Comparison of ENCODE assay signal across 8 mouse cellular contexts in genomic region chr12:111677421-111677820, GRCm38 (mm10). TPM values are rescaled to one million over a fixed set of nuclear protein-coding genes. Genes with fewer than 3 reads are reported as not detected.
DNase-seq lines count a peak whose midpoint lies in the region; ATAC-seq and TF ChIP-seq lines count a peak whose summit lies in the region.

No protein-coding gene starts in this region.

- no peak for DNase-seq in heart, embryonic 10.5 days (ENCODE audit: low spot score)
- no peak for DNase-seq in heart, postnatal 36 days
- DNase-seq in MEL (ENCODE audit: low read depth, low spot score) = no peak
- no peak for DNase-seq in embryo, embryonic 10.5 days (ENCODE audit: low spot score)
- DNase-seq in adrenal gland, postnatal 25 days = no peak

- TF ChIP-seq CTCF in MEL (IDR thresholded peaks at IDR 0.05 in 2 of 3, conservative IDR thresholded peaks at IDR 0.05 in 1 of 3; ENCODE audit: control insufficient read depth in 1 of 3, insufficient read depth in 1 of 3, low read depth in 2 of 3, low read length in 3 of 3, poor library complexity in 1 of 3, severe bottlenecking in 1 of 3) = no peak
- no peak for TF ChIP-seq CTCF in small intestine, adult 2 months (IDR thresholded peaks at IDR 0.05; ENCODE audit: extremely low read depth, insufficient read length, insufficient replicate concordance, low read depth, low read length)

- 18% methylated on average over 5 of the region's 5 CpGs for WGBS in heart, embryonic 10.5 days
- WGBS in heart, embryonic 15.5 days = 14% methylated on average over 5 of the region's 5 CpGs
- 15% methylated on average over 5 of the region's 5 CpGs for WGBS in limb, embryonic 13.5 days
- WGBS in small intestine, adult 2 months = 6% methylated on average over 5 of the region's 5 CpGs

- peaks cover 23% of the 10 kb centered on the region for H3K36me3 ChIP-seq in heart, embryonic 10.5 days
- H3K36me3 ChIP-seq in MEL (ENCODE audit: control insufficient read depth in 1 of 2, insufficient read depth in 2 of 2, low read length in 2 of 2) = peaks cover 0 to 12% of the 10 kb centered on the region in 2 experiments; a peak in 2 of 4 replicates
- no peaks in the 10 kb centered on the region; the same call in 1 of the 2 replicates for H3K36me3 ChIP-seq in heart, embryonic 15.5 days
- peaks cover 21% of the 10 kb centered on the region for H3K36me3 ChIP-seq in limb, embryonic 13.5 days
- peaks cover 7% of the 10 kb centered on the region for H3K36me3 ChIP-seq in small intestine, adult 2 months (ENCODE audit: control insufficient read depth, insufficient read depth, low read length)

- H3K4me2 ChIP-seq in heart, embryonic 15.5 days = peak overlapping the region; percentile 86
- H3K4me2 ChIP-seq in limb, embryonic 13.5 days (replicated peaks) = peak overlapping the region; percentile 93

- intact Hi-C loops in heart, postnatal 36 days (cut with DNase I) = loop anchor here (10.0 kb wide), 1 partner anchor 417 kb away; no protein-coding TSS in a partner anchor

- TF ChIP-seq RAD21 in MEL (IDR thresholded peaks at IDR 0.05; ENCODE audit: low read depth, low read length) = no peak

- peaks cover 75% of the 10 kb centered on the region for H3K4me1 ChIP-seq in heart, embryonic 10.5 days
- peaks cover 8 to 17% of the 10 kb centered on the region in 2 experiments for H3K4me1 ChIP-seq in MEL (ENCODE audit: control insufficient read depth in 1 of 2, insufficient read depth in 2 of 2, low read length in 2 of 2)
- H3K4me1 ChIP-seq in heart, embryonic 15.5 days (replicated peaks) = peaks cover 58% of the 10 kb centered on the region
- peaks cover 25% of the 10 kb centered on the region for H3K4me1 ChIP-seq in limb, embryonic 13.5 days
- H3K4me1 ChIP-seq in small intestine, adult 2 months (ENCODE audit: control insufficient read depth, insufficient read depth, insufficient read length, low read length) = peaks cover 34% of the 10 kb centered on the region

- 0 out of 2 replicates have a peak, but pooled peaks have one; percentile 9 for ATAC-seq in heart, embryonic 15.5 days (replicated peaks; ENCODE audit: insufficient number of reproducible peaks, insufficient read depth, low FRiP score, low read depth)
- peak; percentile 44 for ATAC-seq in limb, embryonic 13.5 days (ENCODE audit: low FRiP score, low read depth)

- H3K79me2 ChIP-seq in MEL (ENCODE audit: control insufficient read depth, insufficient read depth, low read length, poor library complexity) = peaks cover 25% of the 10 kb centered on the region

- peak overlapping the region; percentile 90 for H3K4me3 ChIP-seq in heart, embryonic 10.5 days
- H3K4me3 ChIP-seq in MEL (ENCODE audit: control insufficient read depth in 1 of 2, insufficient read depth in 1 of 2, low read depth in 2 of 2, low read length in 2 of 2) = peak overlapping the region; percentile 79 to 93
- peak overlapping the region; percentile 73 for H3K4me3 ChIP-seq in heart, embryonic 15.5 days
- peak overlapping the region; percentile 89 for H3K4me3 ChIP-seq in limb, embryonic 13.5 days
- peak overlapping the region; percentile 88 for H3K4me3 ChIP-seq in small intestine, adult 2 months (ENCODE audit: low read depth, low read length)

- H3K9me3 ChIP-seq in heart, embryonic 10.5 days = no peaks in the 10 kb centered on the region
- H3K9me3 ChIP-seq in MEL (replicated peaks; ENCODE audit: insufficient read depth, low read length) = no peaks in the 10 kb centered on the region
- H3K9me3 ChIP-seq in heart, embryonic 15.5 days (replicated peaks) = no peaks in the 10 kb centered on the region
- no peaks in the 10 kb centered on the region for H3K9me3 ChIP-seq in limb, embryonic 13.5 days

- peak overlapping the region; percentile 89 for H3K9ac ChIP-seq in MEL (ENCODE audit: control insufficient read depth, low read depth, low read length, poor library complexity, severe bottlenecking)
- H3K9ac ChIP-seq in heart, embryonic 15.5 days = peak overlapping the region; percentile 67
- peak overlapping the region; percentile 79 for H3K9ac ChIP-seq in limb, embryonic 13.5 days

- no peak for TF ChIP-seq POLR2A in MEL (IDR thresholded peaks at IDR 0.05; ENCODE audit: control insufficient read depth in 1 of 2, insufficient read depth in 1 of 2, low read depth in 1 of 2, low read length in 2 of 2, poor library complexity in 1 of 2)
- no peak for TF ChIP-seq POLR2A in small intestine, adult 2 months (IDR thresholded peaks at IDR 0.05; ENCODE audit: low read depth, low read length)

- no peak for TF ChIP-seq EP300 in MEL (IDR thresholded peaks at IDR 0.05; ENCODE audit: low read depth in 1 of 2, low read length in 2 of 2)

- peaks cover 15% of the 10 kb centered on the region for H3K27me3 ChIP-seq in heart, embryonic 10.5 days (ENCODE audit: insufficient read depth, poor library complexity, severe bottlenecking)
- no peaks in the 10 kb centered on the region for H3K27me3 ChIP-seq in MEL (ENCODE audit: control insufficient read depth in 1 of 2, insufficient read depth in 2 of 2, low read length in 2 of 2)
- peaks cover 13% of the 10 kb centered on the region for H3K27me3 ChIP-seq in heart, embryonic 15.5 days
- peaks cover 34% of the 10 kb centered on the region for H3K27me3 ChIP-seq in limb, embryonic 13.5 days
- H3K27me3 ChIP-seq in small intestine, adult 2 months (ENCODE audit: control insufficient read depth, insufficient read depth, low read length) = no peaks in the 10 kb centered on the region

- H3K27ac ChIP-seq in heart, embryonic 10.5 days = peak overlapping the region; percentile 96
- peak overlapping the region; percentile 95 for H3K27ac ChIP-seq in MEL (ENCODE audit: control insufficient read depth, low read depth, low read length)
- H3K27ac ChIP-seq in heart, embryonic 15.5 days = peak overlapping the region; percentile 98
- H3K27ac ChIP-seq in limb, embryonic 13.5 days = peak overlapping the region; percentile 91
- peak overlapping the region; percentile 97 for H3K27ac ChIP-seq in small intestine, adult 2 months (ENCODE audit: insufficient read depth, low read depth, low read length)

TF ChIP-seq in MEL, 35 proteins besides CTCF, POLR2A, EP300 and RAD21:
- TF ChIP-seq ZNF384 (IDR thresholded peaks at IDR 0.05; ENCODE audit: low read depth, low read length) (no peak), USF2 (IDR thresholded peaks at IDR 0.05; ENCODE audit: borderline replicate concordance in 1 of 2, insufficient read depth in 1 of 2, low read depth in 1 of 2, low read length in 2 of 2) (no peak)

RNA-seq across cellular contexts. Expression of gene Trmt61a, which starts 0.5 kb away (rescaled TPM):
- polyA plus RNA-seq in heart, embryonic 10.5 days (2016; fragmentation: Nextera tagmentation; extraction: Ambion mirVana) = 12.7 and 18.9 TPM in 2 replicates
- 1 to 10 TPM; 3.8 to 6.6 TPM for total RNA-seq in heart, postnatal 36 days (2021)
- 53.9 and 77.5 TPM in 2 replicates for total RNA-seq in MEL (2012; rRNA removed)
- 10 to 100 TPM in 1 of 2 experiments, not detected in 1; 41.4 TPM for polyA plus RNA-seq in MEL (2012; ENCODE audit: insufficient read depth in 1 of 2, insufficient read length in 2 of 2, low read depth in 1 of 2, low replicate concordance in 2 of 2, missing spikeins in 1 of 2)
- 6.1 and 9.0 TPM in 2 replicates for polyA plus RNA-seq in heart, embryonic 15.5 days (2015; fragmentation: Nextera tagmentation; extraction: Ambion mirVana)
- polyA plus RNA-seq in limb, embryonic 13.5 days (2015; fragmentation: Nextera tagmentation; extraction: Ambion mirVana) = 10.7 and 13.0 TPM in 2 replicates
- 24.9 and 33.6 TPM in 2 replicates for polyA plus RNA-seq in small intestine, adult 2 months (2012; rRNA removed)
- 9.6 and 11.0 TPM in 2 replicates for total RNA-seq in adrenal gland, postnatal 25 days (2021)

RNA-seq across cellular contexts. Expression of gene Ckb, which starts 5.3 kb away (rescaled TPM):
- polyA plus RNA-seq in heart, embryonic 10.5 days (2016; fragmentation: Nextera tagmentation; extraction: Ambion mirVana) = 408 and 575 TPM in 2 replicates
- total RNA-seq in heart, postnatal 36 days (2021) = 10 to 100 TPM; 71.6 to 84.7 TPM
- total RNA-seq in MEL (2012; rRNA removed) = not detected in 2 replicates
- polyA plus RNA-seq in MEL (2012; ENCODE audit: insufficient read depth in 1 of 2, insufficient read length in 2 of 2, low read depth in 1 of 2, low replicate concordance in 2 of 2, missing spikeins in 1 of 2) = under 1 TPM in 1 of 2 experiments, not detected in 1; 0.08 TPM
- 315 and 319 TPM in 2 replicates for polyA plus RNA-seq in heart, embryonic 15.5 days (2015; fragmentation: Nextera tagmentation; extraction: Ambion mirVana)
- 128 and 135 TPM in 2 replicates for polyA plus RNA-seq in limb, embryonic 13.5 days (2015; fragmentation: Nextera tagmentation; extraction: Ambion mirVana)
- 599 and 1,328 TPM in 2 replicates for polyA plus RNA-seq in small intestine, adult 2 months (2012; rRNA removed)
- 24.3 and 27.3 TPM in 2 replicates for total RNA-seq in adrenal gland, postnatal 25 days (2021)

RNA-seq across cellular contexts. Expression of gene Bag5, which starts 35.6 kb away (rescaled TPM):
- 43.7 and 47.7 TPM in 2 replicates for polyA plus RNA-seq in heart, embryonic 10.5 days (2016; fragmentation: Nextera tagmentation; extraction: Ambion mirVana)
- total RNA-seq in heart, postnatal 36 days (2021) = 10 to 100 TPM; 19.5 to 20.4 TPM
- 33.3 and 38.0 TPM in 2 replicates for total RNA-seq in MEL (2012; rRNA removed)
- polyA plus RNA-seq in MEL (2012; ENCODE audit: insufficient read depth in 1 of 2, insufficient read length in 2 of 2, low read depth in 1 of 2, low replicate concordance in 2 of 2, missing spikeins in 1 of 2) = 10 to 100 TPM in 1 of 2 experiments, not detected in 1; 24.0 TPM
- polyA plus RNA-seq in heart, embryonic 15.5 days (2015; fragmentation: Nextera tagmentation; extraction: Ambion mirVana) = 36.2 and 39.9 TPM in 2 replicates
- polyA plus RNA-seq in limb, embryonic 13.5 days (2015; fragmentation: Nextera tagmentation; extraction: Ambion mirVana) = 62.7 and 63.0 TPM in 2 replicates
- 3.4 and 5.5 TPM in 2 replicates for polyA plus RNA-seq in small intestine, adult 2 months (2012; rRNA removed)
- total RNA-seq in adrenal gland, postnatal 25 days (2021) = 34.8 and 36.2 TPM in 2 replicates

RNA-seq across cellular contexts. Expression of gene Apopt1, which starts 35.6 kb away (rescaled TPM):
- 53.3 and 55.2 TPM in 2 replicates for polyA plus RNA-seq in heart, embryonic 10.5 days (2016; fragmentation: Nextera tagmentation; extraction: Ambion mirVana)
- 10 to 100 TPM; 38.4 to 40.6 TPM for total RNA-seq in heart, postnatal 36 days (2021)
- 19.3 and 25.7 TPM in 2 replicates for total RNA-seq in MEL (2012; rRNA removed)
- 10 to 100 TPM in 1 of 2 experiments, not detected in 1; 46.5 TPM for polyA plus RNA-seq in MEL (2012; ENCODE audit: insufficient read depth in 1 of 2, insufficient read length in 2 of 2, low read depth in 1 of 2, low replicate concordance in 2 of 2, missing spikeins in 1 of 2)
- polyA plus RNA-seq in heart, embryonic 15.5 days (2015; fragmentation: Nextera tagmentation; extraction: Ambion mirVana) = 41.3 and 41.5 TPM in 2 replicates
- 60.8 and 61.0 TPM in 2 replicates for polyA plus RNA-seq in limb, embryonic 13.5 days (2015; fragmentation: Nextera tagmentation; extraction: Ambion mirVana)
- polyA plus RNA-seq in small intestine, adult 2 months (2012; rRNA removed) = 12.1 and 16.7 TPM in 2 replicates
- total RNA-seq in adrenal gland, postnatal 25 days (2021) = 69.6 and 71.2 TPM in 2 replicates

Comparison
In these comparisons a context has a peak if more than half of its experiments do, and no peak if none do; other contexts are left out.
1. RNA of gene Ckb, which starts 5.3 kb away (polyA plus RNA-seq): 599 to 1,328 TPM in small intestine, adult 2 months, 408 to 575 TPM in heart, embryonic 10.5 days, 315 to 319 TPM in heart, embryonic 15.5 days and 128 to 135 TPM in limb, embryonic 13.5 days; 0.08 TPM in MEL; every median in the first group is over 100 times any median in the second.
2. Peak in every context shown above with its lines, with median percentiles within 50 percentile points of each other: H3K27ac ChIP-seq, H3K4me3 ChIP-seq and H3K9ac ChIP-seq.